Mouse (Mus musculus) small intestine, adult 2 months (tissue): ENCODE results near the gene Myl10. TPM values are rescaled to one million over a fixed set of nuclear protein-coding genes. Genes with fewer than 3 reads are reported as not detected.
A peak's percentile ranks its signal among the peaks of the same experiment; 100 is the strongest.

Source experiments
- H3K27ac ChIP-seq: fragments of 200-500 bp; 2 replicates; pipeline ENCODE4 v1.5.1; 2012; ENCODE audit warnings: low read depth, low read length, control low read depth, inconsistent platforms; ENCODE audit not compliant: insufficient read depth
- H3K27me3 ChIP-seq: fragments of 200-500 bp; 2 replicates; pipeline ENCODE4 v1.6.1; 2012; ENCODE audit warnings: mild to moderate bottlenecking, moderate library complexity, low read length, inconsistent platforms; ENCODE audit not compliant: control insufficient read depth, insufficient read depth
- H3K36me3 ChIP-seq: fragments of 200-500 bp; 2 replicates; pipeline ENCODE4 v1.6.1; 2012; ENCODE audit warnings: mild to moderate bottlenecking, low read length, control low read depth, inconsistent platforms; ENCODE audit not compliant: control insufficient read depth, insufficient read depth
- H3K4me1 ChIP-seq: fragments of 200-500 bp; 2 replicates; pipeline ENCODE4 v1.6.1; 2012; ENCODE audit warnings: low read length, inconsistent platforms, mixed read lengths; ENCODE audit not compliant: control insufficient read depth, insufficient read depth, insufficient read length
- H3K4me3 ChIP-seq: fragments of 200-500 bp; 2 replicates; pipeline ENCODE4 v1.5.1; 2012; ENCODE audit warnings: low read depth, mild to moderate bottlenecking, control low read depth, inconsistent platforms, low read length, moderate library complexity
- CTCF ChIP-seq: fragments of 200-500 bp; IDR thresholded peaks from 2 replicates; pipeline ENCODE4 v1.5.1; 2012; ENCODE audit warnings: low read depth, mild to moderate bottlenecking, control low read depth, inconsistent platforms, low read length, moderate library complexity, mixed read lengths; ENCODE audit not compliant: insufficient replicate concordance, insufficient read length; ENCODE audit errors: extremely low read depth
- POLR2A ChIP-seq: fragments of 200-500 bp; IDR thresholded peaks from 2 replicates; pipeline ENCODE4 v1.6.1; 2012; ENCODE audit warnings: low read depth, mild to moderate bottlenecking, control low read depth, inconsistent platforms, low read length, moderate library complexity
- WGBS: fragments of 180-500 bp; shearing (Covaris S2); methylation state at CpG from one replicate; pipeline ENCODE4 v1.1.7; 2018; 5-methylcytosine and 5-hydroxymethylcytosine counted together
- polyA plus RNA-seq: library from polyadenylated mRNA; depleted of rRNA; stranded (reverse); fragments of >200 nt; gene quantifications from 2 replicates; pipeline ENCODE4 v1.2.3, GENCODE M21; 2012

Myl10 gene
- polyA plus RNA-seq, 1 experiment: not detected

- no peak for TF ChIP-seq POLR2A
- 59% methylated on average over 6 of the region's 6 CpGs for WGBS
- Histone ChIP-seq H3K36me3 (no peaks in the 10 kb centered on the region), H3K27ac (no peak overlapping the region), H3K27me3 (no peaks in the 10 kb centered on the region), H3K4me3 (no peak overlapping the region), H3K4me1 (no peaks in the 10 kb centered on the region)
These were observed 4.1 kb upstream of the Myl10 start for GRCm38 (mm10) chr5:136688841-136689240.

GRCm38 (mm10) chr5:136691170-136691569 lies 1.8 kb upstream of the Myl10 start:
- H3K4me3 ChIP-seq: no peak overlapping the region
- H3K27ac ChIP-seq: no peak overlapping the region
- WGBS: 48% methylated on average over 3 of the region's 3 CpGs
- no peaks in the 10 kb centered on the region for H3K27me3 ChIP-seq
- no peaks in the 10 kb centered on the region for H3K4me1 ChIP-seq
- TF ChIP-seq POLR2A (no peak), CTCF (no peak)
- H3K36me3 ChIP-seq: no peaks in the 10 kb centered on the region

- 76% methylated on average over 7 of the region's 7 CpGs for WGBS
- H3K36me3 ChIP-seq: no peaks in the 10 kb centered on the region
These were observed 472 bp downstream of the Myl10 start for GRCm38 (mm10) chr5:136693418-136693817.

GRCm38 (mm10) chr5:136694976-136695375 lies 2.0 kb downstream of the Myl10 start:
- no peak overlapping the region for H3K4me3 ChIP-seq
- TF ChIP-seq CTCF (no peak), POLR2A (no peak)
- H3K27ac ChIP-seq: no peak overlapping the region
- WGBS: 60% methylated on average over 6 of the region's 6 CpGs
- H3K36me3 ChIP-seq: no peaks in the 10 kb centered on the region
- H3K27me3 ChIP-seq: no peaks in the 10 kb centered on the region
- H3K4me1 ChIP-seq: no peaks in the 10 kb centered on the region

More at GRCm38 (mm10) chr5:136693418-136693817, 472 bp downstream of the Myl10 start:
- Histone ChIP-seq H3K4me3 (no peak overlapping the region), H3K27me3 (no peaks in the 10 kb centered on the region), H3K4me1 (no peaks in the 10 kb centered on the region), H3K27ac (no peak overlapping the region)
- no peak for TF ChIP-seq POLR2A
- no peak for TF ChIP-seq CTCF

- Histone ChIP-seq H3K4me1 (no peaks in the 10 kb centered on the region), H3K4me3 (no peak overlapping the region), H3K27me3 (no peaks in the 10 kb centered on the region), H3K27ac (no peak overlapping the region), H3K36me3 (no peaks in the 10 kb centered on the region)
- TF ChIP-seq CTCF: no peak
- TF ChIP-seq POLR2A: no peak
- WGBS: 73% methylated on average over 5 of the region's 5 CpGs
These were observed 3.6 kb downstream of the Myl10 start for GRCm38 (mm10) chr5:136696516-136696915.

GRCm38 (mm10) chr5:136697618-136698017 lies 4.7 kb downstream of the Myl10 start:
- no peak overlapping the region for H3K27ac ChIP-seq
- H3K36me3 ChIP-seq: no peaks in the 10 kb centered on the region
- no peaks in the 10 kb centered on the region; the same call in 1 of the 2 replicates for H3K4me1 ChIP-seq
- 82% methylated on average over 9 of the region's 9 CpGs for WGBS
- no peak overlapping the region for H3K4me3 ChIP-seq
- no peaks in the 10 kb centered on the region for H3K27me3 ChIP-seq
- TF ChIP-seq CTCF (no peak), POLR2A (no peak)

- no peaks in the 10 kb centered on the region; the same call in 1 of the 2 replicates for H3K4me1 ChIP-seq
- H3K4me3 ChIP-seq: no peak overlapping the region; the same call in 1 of the 2 replicates
- H3K27me3 ChIP-seq: no peaks in the 10 kb centered on the region
- H3K36me3 ChIP-seq: no peaks in the 10 kb centered on the region
- H3K27ac ChIP-seq: peak overlapping the region; percentile 17; the same call in 1 of the 2 replicates
- TF ChIP-seq POLR2A (no peak), CTCF (no peak)
- 15% methylated on average over 3 of the region's 3 CpGs for WGBS
These were observed 9.3 kb downstream of the Myl10 start for GRCm38 (mm10) chr5:136702159-136702725.
